ENCODE assay signal across 29 mouse cellular contexts in the genomic region with DNA sequence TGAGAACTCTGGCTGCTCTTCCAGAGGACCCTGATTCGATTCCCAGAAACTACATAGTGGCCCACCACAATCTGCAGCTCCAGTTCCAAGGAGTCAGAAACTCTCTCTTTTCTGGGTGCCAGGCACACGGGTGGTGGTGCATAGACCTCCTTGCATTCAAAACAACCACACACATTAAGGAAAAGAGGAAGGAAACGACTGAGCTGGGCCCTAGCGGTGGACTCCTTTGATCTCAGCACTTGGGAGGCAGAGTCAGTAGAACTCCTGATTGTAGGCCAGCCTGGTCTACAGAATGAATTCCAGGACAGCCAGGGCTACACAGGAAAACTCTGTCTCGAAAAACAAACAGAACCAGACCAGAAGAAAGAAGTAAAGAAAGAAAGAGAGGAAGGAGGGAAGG. TPM values are rescaled to one million over a fixed set of nuclear protein-coding genes. Genes with fewer than 3 reads are reported as not detected.
DNase-seq lines count a peak whose midpoint lies in the region; ATAC-seq and TF ChIP-seq lines count a peak whose summit lies in the region.
"Had no signal": no experiment of that assay in that cellular context is flagged by ENCODE, and none has a peak within 500 bp of the region (broad histone marks: within the 10 kb centered on the region; RNA-seq: fewer than 3 reads in every experiment).

No protein-coding gene starts in this region.

- H3K4me3 ChIP-seq in gastrocnemius, adult 2 months = no peak overlapping the region
- H3K4me3 ChIP-seq in heart, embryonic 16.5 days (ENCODE audit: low read length) = no peak overlapping the region
- H3K4me3 ChIP-seq in heart, adult 2 months = no peak overlapping the region
- H3K4me3 ChIP-seq in MEL (ENCODE audit: control insufficient read depth in 1 of 2, insufficient read depth in 1 of 2, low read depth in 2 of 2, low read length in 2 of 2) = no peak overlapping the region
- no peak overlapping the region for H3K4me3 ChIP-seq in stomach, postnatal 0 days (ENCODE audit: low read depth, low read length)
- H3K4me3 ChIP-seq: embryonic facial prominence, embryonic 12.5 days; embryonic facial prominence, embryonic 15.5 days; heart, embryonic 10.5 days; hindbrain, embryonic 10.5 days; hindbrain, embryonic 13.5 days; intestine, embryonic 15.5 days had no signal

- no peaks in the 10 kb centered on the region for H3K27me3 ChIP-seq in heart, embryonic 16.5 days (ENCODE audit: control insufficient read depth, insufficient read depth, low read length)
- no peaks in the 10 kb centered on the region for H3K27me3 ChIP-seq in heart, adult 2 months (ENCODE audit: control insufficient read depth, insufficient read depth, low read length)
- no peaks in the 10 kb centered on the region for H3K27me3 ChIP-seq in MEL (ENCODE audit: control insufficient read depth in 1 of 2, insufficient read depth in 2 of 2, low read length in 2 of 2)
- H3K27me3 ChIP-seq in stomach, postnatal 0 days (ENCODE audit: control insufficient read depth, insufficient read depth, low read length) = no peaks in the 10 kb centered on the region
- H3K27me3 ChIP-seq: embryonic facial prominence, embryonic 12.5 days; embryonic facial prominence, embryonic 15.5 days; hindbrain, embryonic 13.5 days; intestine, embryonic 15.5 days had no signal

- DNase-seq in gastrocnemius, adult 2 months = no peak
- DNase-seq in gastrocnemius, postnatal 14 days = no peak
- DNase-seq in heart, adult 2 months = no peak
- peak; percentile 66 for DNase-seq in MEL (ENCODE audit: low read depth, low spot score)
- no peak for DNase-seq in layer of hippocampus, adult 8-10 months (ENCODE audit: low spot score in 2 of 2)
- DNase-seq in stomach, postnatal 0 days (ENCODE audit: low spot score) = no peak
- DNase-seq: adrenal gland, adult 8-10 months; adrenal gland, postnatal 25 days; cerebellum, adult 11-12 months; cerebellum, adult 8-10 months; cerebellum, postnatal 10 days; forebrain, postnatal 0 days; gastrocnemius, postnatal 25 days; heart, adult 18-20 months; heart, postnatal 14 days; kidney, adult 11 months had no signal

- no peak for TF ChIP-seq CTCF in gastrocnemius, adult 2 months (IDR thresholded peaks at IDR 0.05)
- TF ChIP-seq CTCF in heart, adult 2 months (IDR thresholded peaks at IDR 0.05) = no peak
- TF ChIP-seq CTCF in MEL (IDR thresholded peaks at IDR 0.05 in 2 of 3, conservative IDR thresholded peaks at IDR 0.05 in 1 of 3; ENCODE audit: control insufficient read depth in 1 of 3, insufficient read depth in 1 of 3, low read depth in 2 of 3, low read length in 3 of 3, poor library complexity in 1 of 3, severe bottlenecking in 1 of 3) = peak in 1 of 3 experiments; percentile 4; a peak in 1 of 6 replicates
- no peak for TF ChIP-seq CTCF in stomach, postnatal 0 days (IDR thresholded peaks at IDR 0.05; ENCODE audit: low read depth)

- H3K4me1 ChIP-seq in heart, embryonic 16.5 days (ENCODE audit: control insufficient read depth, insufficient read depth, low read length) = peaks cover 19% of the 10 kb centered on the region
- H3K4me1 ChIP-seq in heart, adult 2 months (ENCODE audit: control insufficient read depth, insufficient read depth, low read length) = peaks cover 3% of the 10 kb centered on the region
- H3K4me1 ChIP-seq in MEL (ENCODE audit: control insufficient read depth in 1 of 2, insufficient read depth in 2 of 2, low read length in 2 of 2) = peaks cover 3 to 16% of the 10 kb centered on the region in 2 experiments
- H3K4me1 ChIP-seq in stomach, postnatal 0 days (replicated peaks; ENCODE audit: control insufficient read depth, insufficient read depth) = 0 out of 2 replicates have a peak, but pooled peaks cover 2% of the 10 kb centered on the region
- H3K4me1 ChIP-seq: embryonic facial prominence, embryonic 15.5 days had no signal

- no peak for TF ChIP-seq RAD21 in MEL (IDR thresholded peaks at IDR 0.05; ENCODE audit: low read depth, low read length)

- no peak for ATAC-seq in heart, embryonic 16.5 days (replicated peaks; ENCODE audit: extremely low read depth, insufficient read depth, low FRiP score)
- no peak for ATAC-seq in stomach, postnatal 0 days (ENCODE audit: low FRiP score, low TSS enrichment)
- ATAC-seq: activated CD4-positive, CD25-positive, alpha-beta regulatory T cell, adult 4 months; CD4-positive, CD25-positive, alpha-beta regulatory T cell, adult 4 months; forebrain, embryonic 14.5 days; forebrain, postnatal 0 days; hindbrain, embryonic 16.5 days; intestine, embryonic 15.5 days had no signal

- intact Hi-C loops in gastrocnemius, adult 2 months (cut with DNase I) = no loop called here
- intact Hi-C loops in gastrocnemius, postnatal 14 days (cut with DNase I; ENCODE audit: low total_unique reads) = no loop called here
- intact Hi-C loops in heart, adult 2 months (cut with DNase I) = loop anchor here (10.0 kb wide), 1 partner anchor 249 kb away; no protein-coding TSS in a partner anchor

- WGBS in heart, embryonic 16.5 days = 53% methylated on average over 5 of the region's 5 CpGs
- WGBS in heart, adult 2 months = 59% methylated on average over 5 of the region's 5 CpGs
- 63% methylated on average over 5 of the region's 5 CpGs for WGBS in stomach, postnatal 0 days

- no peak for TF ChIP-seq POLR2A in heart, adult 2 months (IDR thresholded peaks at IDR 0.05; ENCODE audit: insufficient read depth, low read depth, low read length)
- TF ChIP-seq POLR2A in MEL (IDR thresholded peaks at IDR 0.05; ENCODE audit: control insufficient read depth in 1 of 2, insufficient read depth in 1 of 2, low read depth in 1 of 2, low read length in 2 of 2, poor library complexity in 1 of 2) = no peak

- no peaks in the 10 kb centered on the region for H3K36me3 ChIP-seq in heart, embryonic 16.5 days (ENCODE audit: control insufficient read depth, insufficient read depth)
- no peaks in the 10 kb centered on the region; the same call in 1 of the 2 replicates for H3K36me3 ChIP-seq in heart, adult 2 months (ENCODE audit: control insufficient read depth, insufficient read depth, low read length)
- H3K36me3 ChIP-seq in MEL (ENCODE audit: control insufficient read depth in 1 of 2, insufficient read depth in 2 of 2, low read length in 2 of 2) = peaks cover 0 to 6% of the 10 kb centered on the region in 2 experiments; a peak in 2 of 4 replicates
- H3K36me3 ChIP-seq in stomach, postnatal 0 days (ENCODE audit: control insufficient read depth, insufficient read depth, low read length) = no peaks in the 10 kb centered on the region
- H3K36me3 ChIP-seq: embryonic facial prominence, embryonic 12.5 days; embryonic facial prominence, embryonic 15.5 days; heart, embryonic 10.5 days; hindbrain, embryonic 10.5 days; hindbrain, embryonic 13.5 days; intestine, embryonic 15.5 days had no signal

- no peak overlapping the region for H3K4me2 ChIP-seq in heart, embryonic 16.5 days (ENCODE audit: low read depth, low read length)
- no peak overlapping the region for H3K4me2 ChIP-seq in stomach, postnatal 0 days (replicated peaks; ENCODE audit: low read depth)
- H3K4me2 ChIP-seq: embryonic facial prominence, embryonic 12.5 days; embryonic facial prominence, embryonic 15.5 days; hindbrain, embryonic 13.5 days; intestine, embryonic 15.5 days had no signal

- H3K27ac ChIP-seq in gastrocnemius, adult 2 months = peak overlapping the region; percentile 77
- H3K27ac ChIP-seq in heart, embryonic 16.5 days (ENCODE audit: low read length) = 0 out of 2 replicates have a peak overlapping the region, but pooled peaks have one; percentile 6
- no peak overlapping the region; the same call in 1 of the 2 replicates for H3K27ac ChIP-seq in heart, adult 2 months
- H3K27ac ChIP-seq in MEL (ENCODE audit: control insufficient read depth, low read depth, low read length) = no peak overlapping the region
- H3K27ac ChIP-seq in stomach, postnatal 0 days (replicated peaks) = no peak overlapping the region
- H3K27ac ChIP-seq: embryonic facial prominence, embryonic 12.5 days; embryonic facial prominence, embryonic 15.5 days; heart, embryonic 10.5 days; hindbrain, embryonic 10.5 days; hindbrain, embryonic 13.5 days; intestine, embryonic 15.5 days had no signal

- H3K9me3 ChIP-seq in heart, embryonic 16.5 days (replicated peaks; ENCODE audit: control insufficient read depth, low read length) = no peaks in the 10 kb centered on the region
- H3K9me3 ChIP-seq in MEL (replicated peaks; ENCODE audit: insufficient read depth, low read length) = no peaks in the 10 kb centered on the region
- H3K9me3 ChIP-seq in stomach, postnatal 0 days (ENCODE audit: control insufficient read depth, low read length) = no peaks in the 10 kb centered on the region
- H3K9me3 ChIP-seq: embryonic facial prominence, embryonic 12.5 days; embryonic facial prominence, embryonic 15.5 days; heart, embryonic 10.5 days; hindbrain, embryonic 10.5 days; hindbrain, embryonic 13.5 days; intestine, embryonic 15.5 days had no signal

- TF ChIP-seq EP300 in heart, adult 2 months (IDR thresholded peaks at IDR 0.05; ENCODE audit: insufficient read depth, low read depth, low read length) = no peak
- TF ChIP-seq EP300 in MEL (IDR thresholded peaks at IDR 0.05; ENCODE audit: low read depth in 1 of 2, low read length in 2 of 2) = no peak
- no peak for TF ChIP-seq EP300 in stomach, postnatal 0 days (optimal IDR thresholded peaks at IDR 0.05)

- no peak overlapping the region for H3K9ac ChIP-seq in heart, embryonic 16.5 days (ENCODE audit: low read length)
- H3K9ac ChIP-seq in heart, adult 2 months (ENCODE audit: low read depth, low read length) = no peak overlapping the region
- H3K9ac ChIP-seq in MEL (ENCODE audit: control insufficient read depth, low read depth, low read length, poor library complexity, severe bottlenecking) = no peak overlapping the region
- no peak overlapping the region for H3K9ac ChIP-seq in stomach, postnatal 0 days (ENCODE audit: low read length)
- H3K9ac ChIP-seq: embryonic facial prominence, embryonic 12.5 days; embryonic facial prominence, embryonic 15.5 days; forebrain, postnatal 0 days; hindbrain, embryonic 13.5 days; intestine, embryonic 15.5 days had no signal

- no peaks in the 10 kb centered on the region for H3K79me2 ChIP-seq in heart, adult 2 months (replicated peaks; ENCODE audit: control insufficient read depth, insufficient read depth, low read length)
- H3K79me2 ChIP-seq in MEL (ENCODE audit: control insufficient read depth, insufficient read depth, low read length, poor library complexity) = peaks cover 1% of the 10 kb centered on the region; the same call in 1 of the 2 replicates

RNA-seq across cellular contexts. Expression of gene Coa7, which starts 4.4 kb away (rescaled TPM):
- 10 to 100 TPM; 33.6 to 35.8 TPM for total RNA-seq in gastrocnemius, adult 2 months (2021)
- total RNA-seq in gastrocnemius, postnatal 14 days (2021) = 10 to 100 TPM; 29.0 to 31.3 TPM
- polyA plus RNA-seq in heart, embryonic 16.5 days (2015; fragmentation: Nextera tagmentation; extraction: Ambion mirVana) = 46.3 and 53.6 TPM in 2 replicates
- 10 to 100 TPM; 29.5 to 40.1 TPM for total RNA-seq in heart, adult 2 months (2021)
- polyA plus RNA-seq in heart, adult 2 months (2012; rRNA removed) = 11.1 and 17.6 TPM in 2 replicates
- total RNA-seq in MEL (2012; rRNA removed) = 19.8 and 23.5 TPM in 2 replicates
- 10 to 100 TPM; 30.5 to 39.1 TPM for polyA plus RNA-seq in MEL (2012; ENCODE audit: insufficient read depth in 1 of 2, insufficient read length in 2 of 2, low read depth in 1 of 2, low replicate concordance in 2 of 2, missing spikeins in 1 of 2)
- 10 to 100 TPM; 20.9 to 29.8 (median 24.8) TPM for total RNA-seq in layer of hippocampus, adult 8-10 months (2022)
- 59.3 and 62.3 TPM in 2 replicates for polyA plus RNA-seq in stomach, postnatal 0 days (2015; fragmentation: Nextera tagmentation; extraction: Ambion mirVana)

RNA-seq across cellular contexts. Expression of gene Zyg11b, which starts 22.7 kb away (rescaled TPM):
- 10 to 100 TPM; 50.8 to 56.0 TPM for total RNA-seq in gastrocnemius, adult 2 months (2021)
- 10 to 100 TPM; 37.7 to 38.7 TPM for total RNA-seq in gastrocnemius, postnatal 14 days (2021)
- 7.6 and 8.3 TPM in 2 replicates for polyA plus RNA-seq in heart, embryonic 16.5 days (2015; fragmentation: Nextera tagmentation; extraction: Ambion mirVana)
- total RNA-seq in heart, adult 2 months (2021) = 10 to 100 TPM; 34.8 to 39.1 TPM
- polyA plus RNA-seq in heart, adult 2 months (2012; rRNA removed) = 10.9 and 24.2 TPM in 2 replicates
- total RNA-seq in MEL (2012; rRNA removed) = 7.7 and 8.4 TPM in 2 replicates
- 1 to 10 TPM in 1 of 2 experiments, not detected in 1; 9.2 TPM for polyA plus RNA-seq in MEL (2012; ENCODE audit: insufficient read depth in 1 of 2, insufficient read length in 2 of 2, low read depth in 1 of 2, low replicate concordance in 2 of 2, missing spikeins in 1 of 2)
- total RNA-seq in layer of hippocampus, adult 8-10 months (2022) = 100 to 1,000 TPM in 2 of 4 experiments, 10 to 100 TPM in 2; 93.5 to 109 (median 99.6) TPM
- 4.3 and 4.7 TPM in 2 replicates for polyA plus RNA-seq in stomach, postnatal 0 days (2015; fragmentation: Nextera tagmentation; extraction: Ambion mirVana)

RNA-seq across cellular contexts. Expression of gene Shisal2a, which starts 59.6 kb away (rescaled TPM):
- total RNA-seq in gastrocnemius, adult 2 months (2021) = not detected
- not detected for total RNA-seq in gastrocnemius, postnatal 14 days (2021)
- polyA plus RNA-seq in heart, embryonic 16.5 days (2015; fragmentation: Nextera tagmentation; extraction: Ambion mirVana) = 1.3 and 1.4 TPM in 2 replicates
- not detected for total RNA-seq in heart, adult 2 months (2021)
- not detected in 2 replicates for polyA plus RNA-seq in heart, adult 2 months (2012; rRNA removed)
- not detected in 2 replicates for total RNA-seq in MEL (2012; rRNA removed)
- not detected for polyA plus RNA-seq in MEL (2012; ENCODE audit: insufficient read depth in 1 of 2, insufficient read length in 2 of 2, low read depth in 1 of 2, low replicate concordance in 2 of 2, missing spikeins in 1 of 2)
- not detected for total RNA-seq in layer of hippocampus, adult 8-10 months (2022)
- polyA plus RNA-seq in stomach, postnatal 0 days (2015; fragmentation: Nextera tagmentation; extraction: Ambion mirVana) = 4.5 and 4.9 TPM in 2 replicates
- total RNA-seq: gastrocnemius, adult 18-20 months; gastrocnemius, postnatal 25 days; heart, adult 18-20 months; heart, postnatal 14 days had no signal
- polyA plus RNA-seq: activated CD4-positive, CD25-positive, alpha-beta regulatory T cell, adult 4 months; C2C12; CD4-positive, CD25-positive, alpha-beta regulatory T cell, adult 4 months had no signal

Comparison
In these comparisons a context has a peak if more than half of its experiments do, and no peak if none do; other contexts are left out.
1. H3K27ac ChIP-seq: peak in gastrocnemius, adult 2 months (single experiment) and heart, embryonic 16.5 days (single experiment); none in heart, adult 2 months (single experiment), MEL (single experiment) and stomach, postnatal 0 days (single experiment).